Mouse (Mus musculus) cerebellum, postnatal 10 days (tissue): ENCODE results near the gene Slc25a53.
"Not testable (repeated sequence)": the region's sequence is repeated elsewhere in the genome, so short reads cannot be mapped to it uniquely, and the experiment has no call there.

Experiments
- DNase-seq, 2 experiments: peaks; one replicate each; pipeline ENCODE4 v3.0.0; 2021; ENCODE audit warnings: mixed read lengths in 2 of 2

Slc25a53 gene

GRCm38 (mm10) chrX:136958300-136958699 lies 79.8 kb downstream of the Slc25a53 start:
- DNase-seq, result not testable (repeated sequence)

DNA sequence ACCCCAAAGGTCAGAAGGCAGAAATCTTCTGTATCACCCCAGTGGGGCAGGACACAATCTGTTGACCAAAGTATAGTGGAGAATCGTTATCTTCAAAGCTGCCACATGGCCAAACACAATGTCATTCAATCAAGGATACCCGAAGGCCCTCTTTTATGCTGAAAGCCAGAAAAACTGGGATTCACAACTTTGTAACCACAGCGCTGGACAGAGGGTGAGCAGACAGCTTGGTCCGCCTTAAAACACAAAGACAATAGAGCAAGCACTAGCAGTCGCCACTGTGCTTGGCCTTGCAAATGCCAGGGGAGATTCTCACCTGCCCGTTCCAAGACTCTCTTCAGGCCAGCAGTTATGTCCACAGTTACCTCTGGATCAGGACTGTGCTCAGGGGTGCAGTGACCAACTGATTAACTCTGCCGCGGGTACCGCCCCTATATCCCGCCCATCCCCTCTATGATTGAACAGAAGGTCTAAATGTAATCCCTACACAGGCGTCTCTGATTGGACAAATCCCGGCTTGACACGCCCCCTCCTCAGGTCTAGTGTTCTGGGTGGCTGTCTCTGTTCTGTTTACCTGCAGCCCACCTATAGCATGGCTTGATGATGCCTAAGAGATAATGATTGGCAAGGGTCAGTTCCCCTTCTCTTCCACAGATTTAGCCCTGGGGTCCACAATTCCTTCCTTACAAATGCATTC lies 80.4 kb downstream of the Slc25a53 start:
- peak; percentile 84 to 95 for DNase-seq

DNA sequence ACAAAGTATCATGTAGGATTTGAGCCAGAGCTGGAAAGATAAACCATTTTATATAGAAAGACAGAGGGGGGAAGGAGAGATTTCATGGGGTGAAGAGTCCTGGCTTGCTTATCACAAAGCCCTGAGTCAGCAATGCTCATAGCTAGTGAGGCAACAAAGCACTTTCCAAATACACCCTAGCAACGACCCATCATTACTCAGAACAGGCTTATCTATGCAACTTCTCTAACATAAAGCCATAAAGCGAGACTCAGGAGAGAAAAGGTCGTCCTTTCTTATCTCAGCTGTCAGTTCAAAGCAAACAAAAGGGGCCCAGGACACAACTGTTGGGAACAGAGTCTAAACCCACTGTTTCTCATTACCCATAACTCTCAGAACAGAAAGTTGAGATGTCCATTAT lies 100.1 kb downstream of the Slc25a53 start:
- no peak for DNase-seq
